Mouse (Mus musculus) brain, embryonic 14.5 days (tissue): ENCODE measurements at regions not wholly inside any gene's neighbourhood (a gene's known extent, or its start where the extent isn't known, plus 50 kb on each side); places are given as distances from the start of the nearest gene placed in this dataset.

Experiments
- CTCF ChIP-seq: fragments of 200-500 bp; IDR thresholded peaks from 2 replicates; pipeline ENCODE4 v1.5.1; 2012; ENCODE audit warnings: inconsistent platforms, mild to moderate bottlenecking, moderate library complexity, borderline replicate concordance; ENCODE audit not compliant: insufficient read depth, insufficient read length; ENCODE audit errors: extremely low read depth
- POLR2A ChIP-seq: fragments of 200-500 bp; IDR thresholded peaks from 2 replicates; pipeline ENCODE4 v1.6.1; 2012; ENCODE audit warnings: mild to moderate bottlenecking, inconsistent platforms, borderline replicate concordance; ENCODE audit not compliant: poor library complexity, insufficient read depth, insufficient read length, severe bottlenecking; ENCODE audit errors: extremely low read depth

GRCm38 (mm10) chr3:131857442-131857841 is 227.7 kb upstream of the Dkk2 start:
- TF ChIP-seq POLR2A (no peak), CTCF (no peak)
